Mouse (Mus musculus): ENCODE results near the gene H2-T24. TPM values are rescaled to one million over a fixed set of nuclear protein-coding genes. Genes with fewer than 3 reads are reported as not detected.
"Not testable (repeated sequence)": the region's sequence is repeated elsewhere in the genome, so short reads cannot be mapped to it uniquely, and the experiment has no call there.

The H2-T24 gene
- polyA plus RNA-seq, 1 experiment = 56.0 TPM

DNA sequence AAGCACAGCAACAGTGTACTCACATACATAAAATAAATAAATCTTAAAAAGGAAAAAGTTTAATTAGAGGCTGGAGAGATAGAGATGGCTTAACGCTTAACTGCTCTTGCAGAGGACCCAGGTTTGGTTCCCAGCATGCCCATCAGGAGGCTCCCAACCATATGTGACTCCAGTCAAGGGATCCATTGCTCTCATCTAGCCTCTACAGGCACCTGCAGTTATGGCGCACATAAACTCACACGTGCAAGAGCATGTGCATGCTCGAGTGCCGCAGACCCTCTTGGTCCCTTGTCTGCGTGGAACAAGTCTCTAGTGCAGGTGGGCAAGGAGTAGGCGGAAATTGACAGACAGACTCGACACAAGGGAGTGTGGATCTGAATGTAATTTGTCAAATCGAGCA, 1.7 kb upstream of the H2-T24 start:
- no peak for TF ChIP-seq CTCF (IDR thresholded peaks at IDR 0.05; ENCODE audit: low read depth, low read length)
- no peak for TF ChIP-seq POLR2A (IDR thresholded peaks at IDR 0.05; ENCODE audit: borderline replicate concordance, low read depth, low read length)
- Histone ChIP-seq H3K4me1 (ENCODE audit: control insufficient read depth, insufficient read depth, low read length) (peaks cover 35% of the 10 kb centered on the region), H3K4me3 (ENCODE audit: insufficient read depth, low read length) (no peak overlapping the region), H3K27ac (ENCODE audit: insufficient read depth, low read depth, low read length) (no peak overlapping the region)

DNA sequence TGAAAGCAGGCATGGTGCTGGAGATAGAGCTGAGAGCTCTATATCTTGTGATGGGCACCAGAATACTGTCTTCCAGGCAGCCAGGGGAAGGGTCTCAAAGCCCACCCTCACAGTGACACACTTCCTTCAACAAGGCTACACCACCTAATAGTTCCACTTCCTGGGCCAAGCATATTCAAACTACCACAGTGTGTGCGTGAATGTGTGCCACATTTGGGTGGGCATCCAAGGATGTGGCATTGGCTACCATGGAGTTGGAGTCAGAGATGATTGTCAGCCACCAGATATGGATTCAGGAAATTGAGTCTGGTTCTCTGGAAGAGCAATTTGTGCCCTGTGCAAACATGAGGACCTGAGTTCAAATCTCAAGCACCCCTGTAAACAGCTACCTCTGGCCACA, 949 bp upstream of the H2-T24 start:
- TF ChIP-seq CTCF (IDR thresholded peaks at IDR 0.05; ENCODE audit: low read depth, low read length) (no peak), POLR2A (IDR thresholded peaks at IDR 0.05; ENCODE audit: borderline replicate concordance, low read depth, low read length) (no peak)
- peak overlapping the region; percentile 58 for H3K27ac ChIP-seq (ENCODE audit: insufficient read depth, low read depth, low read length)
- peaks cover 35% of the 10 kb centered on the region for H3K4me1 ChIP-seq (ENCODE audit: control insufficient read depth, insufficient read depth, low read length)
- no peak overlapping the region for H3K4me3 ChIP-seq (ENCODE audit: insufficient read depth, low read length)

DNA sequence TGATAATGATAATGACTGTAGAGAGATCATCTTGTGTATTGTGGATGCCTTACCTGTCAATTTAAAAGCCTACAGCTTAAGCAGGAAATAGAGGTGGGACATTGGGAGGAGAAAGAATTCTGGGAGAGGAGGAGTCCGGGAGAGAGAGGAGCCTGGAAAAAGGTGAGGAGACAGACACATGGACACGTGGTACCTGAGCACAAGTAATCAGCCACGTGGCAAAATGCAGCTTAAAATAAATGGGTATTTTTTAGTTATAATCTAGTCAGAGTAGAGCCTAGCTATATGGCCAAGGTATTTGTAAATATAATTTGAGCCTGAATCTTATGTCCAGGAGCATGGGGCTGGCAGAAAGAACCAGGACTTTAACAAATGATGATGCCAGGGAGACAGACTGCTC, 841 bp downstream of the H2-T24 start:
- H3K4me3 ChIP-seq (ENCODE audit: insufficient read depth, low read length) = no peak overlapping the region
- TF ChIP-seq CTCF (IDR thresholded peaks at IDR 0.05; ENCODE audit: low read depth, low read length) (no peak), POLR2A (IDR thresholded peaks at IDR 0.05; ENCODE audit: borderline replicate concordance, low read depth, low read length) (no peak)
- H3K27ac ChIP-seq (ENCODE audit: insufficient read depth, low read depth, low read length) = no peak overlapping the region
- H3K4me1 ChIP-seq (ENCODE audit: control insufficient read depth, insufficient read depth, low read length) = peaks cover 27% of the 10 kb centered on the region

DNA sequence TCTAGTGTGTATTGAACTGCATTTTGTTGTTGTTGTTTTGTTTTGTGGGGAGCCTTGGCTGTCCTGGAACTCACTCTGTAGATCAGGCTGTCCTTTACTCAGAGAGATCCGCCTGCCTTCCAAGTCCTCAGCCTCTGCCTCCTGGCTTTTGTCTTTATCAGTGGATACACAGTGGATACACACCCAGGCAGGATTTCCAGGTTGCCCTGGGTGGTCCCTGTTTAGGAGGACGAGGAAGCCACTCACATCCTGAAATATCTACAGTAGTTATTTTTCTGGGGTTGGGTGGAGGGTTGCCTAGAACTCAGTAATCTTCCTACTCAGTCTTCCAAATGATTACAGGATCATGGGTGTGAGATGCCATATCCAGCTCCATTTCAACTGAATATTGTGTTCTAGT, 1.4 kb downstream of the H2-T24 start:
- no peak for TF ChIP-seq POLR2A (IDR thresholded peaks at IDR 0.05; ENCODE audit: borderline replicate concordance, low read depth, low read length)
- TF ChIP-seq CTCF (IDR thresholded peaks at IDR 0.05; ENCODE audit: low read depth, low read length) = no peak
- H3K4me1 ChIP-seq (ENCODE audit: control insufficient read depth, insufficient read depth, low read length) = peaks cover 23% of the 10 kb centered on the region
- H3K27ac ChIP-seq (ENCODE audit: insufficient read depth, low read depth, low read length) = no peak overlapping the region
- no peak overlapping the region for H3K4me3 ChIP-seq (ENCODE audit: insufficient read depth, low read length)

DNA sequence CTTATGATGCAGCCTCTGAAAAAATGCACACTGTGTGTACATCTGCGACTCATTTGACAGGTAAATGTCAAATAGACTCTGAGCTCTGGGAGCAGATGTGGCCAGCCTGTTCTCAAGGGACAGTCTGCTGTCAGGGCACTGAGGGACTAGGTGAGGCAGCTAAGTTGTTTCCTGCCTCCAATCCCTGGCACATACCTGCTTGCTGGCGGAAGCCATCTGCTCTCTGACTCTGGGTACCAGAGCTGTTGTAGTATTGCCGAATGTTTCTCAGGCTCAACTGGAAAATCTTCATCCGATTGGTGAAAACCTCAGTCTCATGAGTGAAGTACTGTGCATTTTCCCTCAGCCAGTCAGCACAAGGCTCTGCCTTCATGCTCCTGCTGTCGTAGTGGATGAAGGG, 3.3 kb downstream of the H2-T24 start:
- TF ChIP-seq CTCF (IDR thresholded peaks at IDR 0.05; ENCODE audit: low read depth, low read length) = no peak
- TF ChIP-seq POLR2A (IDR thresholded peaks at IDR 0.05; ENCODE audit: borderline replicate concordance, low read depth, low read length) = no peak
- no peak overlapping the region for H3K27ac ChIP-seq (ENCODE audit: insufficient read depth, low read depth, low read length)
- H3K4me1 ChIP-seq (ENCODE audit: control insufficient read depth, insufficient read depth, low read length) = peaks cover 8% of the 10 kb centered on the region
- H3K4me3 ChIP-seq (ENCODE audit: insufficient read depth, low read length) = no peak overlapping the region

DNA sequence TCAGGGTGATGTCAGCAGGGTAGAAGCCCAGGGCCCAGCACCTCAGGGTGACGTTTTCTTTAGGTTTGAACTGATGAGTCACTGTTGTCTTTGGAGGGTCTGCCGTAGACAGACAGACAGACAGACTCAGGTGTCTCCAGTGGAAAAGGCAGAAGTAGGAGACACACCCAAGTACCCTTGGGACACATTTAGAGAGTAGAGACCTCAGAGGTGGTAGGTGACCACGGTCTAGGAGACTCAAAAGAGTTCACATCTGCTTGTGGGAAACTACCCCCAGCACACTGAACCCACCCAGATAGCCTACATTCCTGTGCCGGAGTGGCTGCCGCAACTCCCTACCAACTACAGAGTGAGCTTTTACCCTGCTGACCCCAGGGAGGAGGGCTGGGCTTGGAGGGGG, 5.4 kb downstream of the H2-T24 start:
- H3K4me3 ChIP-seq (ENCODE audit: insufficient read depth, low read length) = no peak overlapping the region
- H3K27ac ChIP-seq (ENCODE audit: insufficient read depth, low read depth, low read length) = no peak overlapping the region
- H3K4me1 ChIP-seq (ENCODE audit: control insufficient read depth, insufficient read depth, low read length) = peaks cover under 1% of the 10 kb centered on the region
- TF ChIP-seq POLR2A (IDR thresholded peaks at IDR 0.05; ENCODE audit: borderline replicate concordance, low read depth, low read length) = no peak
- TF ChIP-seq CTCF (IDR thresholded peaks at IDR 0.05; ENCODE audit: low read depth, low read length) = no peak

DNA sequence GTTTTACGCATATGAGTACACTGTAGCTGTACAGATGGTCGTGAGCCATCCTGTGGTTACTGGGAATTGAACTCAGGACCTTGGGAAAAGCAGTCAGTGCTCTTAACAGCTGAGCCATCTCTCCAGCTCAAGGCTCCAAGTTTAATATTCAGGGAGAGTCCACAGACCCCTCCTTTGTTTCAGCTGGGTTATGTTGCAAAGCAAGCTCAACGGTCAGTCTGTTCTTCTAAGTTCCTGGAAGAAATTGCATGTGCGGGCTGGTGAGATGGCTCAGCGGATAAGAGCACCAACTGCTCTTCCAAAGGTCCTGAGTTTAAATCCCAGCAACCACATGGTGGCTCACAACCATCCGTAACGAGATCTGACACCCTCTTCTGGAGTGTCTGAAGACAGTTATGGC, 16.0 kb downstream of the H2-T24 start:
- H3K4me1 ChIP-seq (ENCODE audit: control insufficient read depth, insufficient read depth, low read length) = peaks cover 21% of the 10 kb centered on the region
- not testable (repeated sequence) for H3K27ac ChIP-seq (ENCODE audit: insufficient read depth, low read depth, low read length); H3K4me3 ChIP-seq (ENCODE audit: insufficient read depth, low read length)

DNA sequence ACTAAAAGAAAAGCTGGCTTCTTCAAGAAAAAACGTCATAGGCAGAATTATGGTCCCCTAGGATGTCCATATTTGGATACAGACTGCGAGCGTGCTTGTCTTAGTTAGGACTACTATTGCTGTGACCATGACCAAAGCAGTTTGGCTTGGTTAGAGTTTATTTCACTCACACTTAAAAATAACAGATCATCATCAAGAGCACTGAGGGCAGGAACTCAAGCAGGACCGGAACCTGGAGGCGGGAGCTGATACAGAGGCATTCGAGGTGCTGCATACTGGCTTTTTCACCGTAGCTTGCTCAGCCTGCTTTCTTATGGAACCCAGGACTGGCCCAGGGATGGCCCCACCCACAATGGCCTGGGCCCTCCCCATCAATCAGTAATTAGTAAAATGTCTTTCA, 17.0 kb downstream of the H2-T24 start:
- TF ChIP-seq POLR2A (IDR thresholded peaks at IDR 0.05; ENCODE audit: borderline replicate concordance, low read depth, low read length) (no peak), CTCF (IDR thresholded peaks at IDR 0.05; ENCODE audit: low read depth, low read length) (no peak)
- no peak overlapping the region for H3K27ac ChIP-seq (ENCODE audit: insufficient read depth, low read depth, low read length)
- no peak overlapping the region for H3K4me3 ChIP-seq (ENCODE audit: insufficient read depth, low read length)
- H3K4me1 ChIP-seq (ENCODE audit: control insufficient read depth, insufficient read depth, low read length) = peaks cover 25% of the 10 kb centered on the region

DNA sequence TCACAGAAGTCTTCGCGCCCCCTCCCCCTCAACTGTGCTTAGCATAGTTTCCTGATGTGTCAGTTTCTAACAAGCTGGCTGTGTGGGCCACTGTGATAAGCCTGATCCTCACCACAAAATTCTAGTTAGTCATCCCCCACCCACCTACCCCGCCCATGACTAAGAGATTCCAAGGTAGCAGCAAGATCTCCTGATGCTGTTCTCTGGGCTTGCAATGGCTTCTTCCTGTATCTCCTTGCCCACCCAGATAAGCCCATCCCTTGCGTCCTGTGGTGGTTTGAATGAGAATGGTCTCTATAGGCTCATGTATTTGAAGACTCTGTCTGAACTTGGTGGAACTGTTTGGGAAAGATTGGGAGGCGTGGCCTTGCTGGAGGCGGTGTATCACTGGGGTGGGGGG, 18.4 kb downstream of the H2-T24 start:
- H3K4me1 ChIP-seq (ENCODE audit: control insufficient read depth, insufficient read depth, low read length) = peaks cover 25% of the 10 kb centered on the region
- no peak for TF ChIP-seq POLR2A (IDR thresholded peaks at IDR 0.05; ENCODE audit: borderline replicate concordance, low read depth, low read length)
- no peak for TF ChIP-seq CTCF (IDR thresholded peaks at IDR 0.05; ENCODE audit: low read depth, low read length)
- H3K27ac ChIP-seq (ENCODE audit: insufficient read depth, low read depth, low read length) = no peak overlapping the region
- H3K4me3 ChIP-seq (ENCODE audit: insufficient read depth, low read length) = no peak overlapping the region

DNA sequence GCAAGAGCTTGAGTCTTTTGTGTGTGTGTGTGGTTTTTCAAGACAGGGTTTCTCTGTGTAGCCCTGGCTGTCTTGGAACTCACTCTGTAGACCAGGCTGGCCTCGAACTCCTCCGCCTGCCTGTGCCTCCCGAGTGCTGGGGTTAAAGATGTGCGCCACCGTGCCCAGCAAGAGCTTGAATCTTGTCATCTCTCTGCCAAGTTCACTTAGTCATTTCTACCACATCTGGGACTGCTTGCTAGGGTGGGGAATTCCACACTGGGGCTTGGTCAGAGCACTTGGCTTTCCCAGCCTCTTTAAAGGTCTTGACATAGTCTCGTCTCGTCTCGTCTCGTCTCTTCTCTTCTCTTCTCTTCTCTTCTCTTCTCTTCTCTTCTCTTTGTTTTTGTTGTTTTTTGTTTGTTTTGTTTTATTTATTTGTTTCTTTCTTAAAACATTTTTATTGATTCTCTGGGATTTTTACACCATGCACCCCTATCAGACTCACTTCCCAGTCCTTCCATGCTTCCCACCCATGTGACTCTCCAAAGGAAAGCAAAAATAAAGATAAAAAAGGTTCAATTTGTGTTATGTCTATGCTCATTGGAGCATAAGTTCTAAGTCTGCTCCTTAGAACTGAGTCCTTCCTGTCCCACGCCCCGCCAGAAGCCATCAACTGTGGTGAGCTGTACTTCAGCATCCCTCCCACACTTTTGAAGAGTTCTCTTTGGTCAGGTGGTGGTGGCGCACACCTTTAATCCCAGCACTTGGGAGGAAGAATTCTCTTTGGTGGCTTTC, 19.1 kb downstream of the H2-T24 start:
- TF ChIP-seq CTCF (IDR thresholded peaks at IDR 0.05; ENCODE audit: low read depth, low read length) (no peak), POLR2A (IDR thresholded peaks at IDR 0.05; ENCODE audit: borderline replicate concordance, low read depth, low read length) (no peak)
- Histone ChIP-seq H3K4me1 (ENCODE audit: control insufficient read depth, insufficient read depth, low read length) (peaks cover 25% of the 10 kb centered on the region), H3K27ac (ENCODE audit: insufficient read depth, low read depth, low read length) (no peak overlapping the region), H3K4me3 (ENCODE audit: insufficient read depth, low read length) (no peak overlapping the region)

DNA sequence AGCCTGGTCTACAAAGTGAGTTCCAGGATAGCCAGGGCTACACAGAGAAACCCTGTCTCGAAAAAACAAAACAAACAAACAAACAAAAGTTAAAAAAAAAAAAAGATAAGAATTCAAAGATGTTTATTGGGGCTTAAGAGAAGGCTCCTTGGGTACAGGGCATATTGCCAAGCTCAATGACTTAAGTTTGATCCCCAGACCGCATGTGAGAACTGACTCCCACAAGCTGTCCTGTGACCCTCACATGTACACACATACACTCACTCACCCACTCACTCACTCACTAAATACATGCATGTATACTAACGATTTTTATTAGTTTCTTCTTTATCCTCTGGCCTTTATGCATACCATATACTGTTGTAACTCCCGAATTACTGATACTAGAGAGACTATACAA, 20.0 kb downstream of the H2-T24 start:
- no peak overlapping the region for H3K27ac ChIP-seq (ENCODE audit: insufficient read depth, low read depth, low read length)
- TF ChIP-seq POLR2A (IDR thresholded peaks at IDR 0.05; ENCODE audit: borderline replicate concordance, low read depth, low read length) (no peak), CTCF (IDR thresholded peaks at IDR 0.05; ENCODE audit: low read depth, low read length) (no peak)
- H3K4me1 ChIP-seq (ENCODE audit: control insufficient read depth, insufficient read depth, low read length) = peaks cover 28% of the 10 kb centered on the region
- H3K4me3 ChIP-seq (ENCODE audit: insufficient read depth, low read length) = no peak overlapping the region
